Mouse (Mus musculus) stomach, embryonic 14.5 days (tissue): ENCODE measurements around the gene Tmem116. TPM values are rescaled to one million over a fixed set of nuclear protein-coding genes. Genes with fewer than 3 reads are reported as not detected.

Experiments used
- ATAC-seq: fragments of 200-750 bp; cut with Nextera tagmentation; 2 replicates; pipeline ENCODE4 v1.8.0; 2017; ENCODE audit warnings: low read depth, moderate TSS enrichment; ENCODE audit not compliant: insufficient number of reproducible peaks, insufficient read depth, low FRiP score
- H3K27ac ChIP-seq: fragments of 300-500 bp; sonication (generic); 2 replicates; pipeline ENCODE4 v1.5.1; 2014; ENCODE audit warnings: mild to moderate bottlenecking, low read length, moderate library complexity, mixed read lengths
- H3K27me3 ChIP-seq: fragments of 300-500 bp; sonication (generic); 2 replicates; pipeline ENCODE4 v1.6.1; 2014; ENCODE audit warnings: low read length, control low read depth, mixed read lengths; ENCODE audit not compliant: control insufficient read depth, insufficient read depth
- H3K36me3 ChIP-seq: fragments of 300-500 bp; sonication (generic); 2 replicates; pipeline ENCODE4 v1.6.1; 2014; ENCODE audit warnings: mild to moderate bottlenecking, control low read depth, low read length, moderate library complexity, mixed read lengths; ENCODE audit not compliant: control insufficient read depth, insufficient read depth
- H3K4me1 ChIP-seq: fragments of 300-500 bp; sonication (generic); 2 replicates; pipeline ENCODE4 v1.6.1; 2014; ENCODE audit warnings: low read length, control low read depth, mixed read lengths; ENCODE audit not compliant: control insufficient read depth, insufficient read depth
- H3K4me2 ChIP-seq: fragments of 300-500 bp; sonication (generic); replicated peaks from 2 replicates; pipeline ENCODE4 v1.6.1; 2014; ENCODE audit warnings: low read depth, low read length, control low read depth
- H3K4me3 ChIP-seq: fragments of 300-500 bp; sonication (generic); 2 replicates; pipeline ENCODE4 v1.5.1; 2014; ENCODE audit warnings: low read depth, low read length, control low read depth
- H3K9ac ChIP-seq: fragments of 300-500 bp; sonication (generic); replicated peaks from 2 replicates; pipeline ENCODE4 v1.6.1; 2014; ENCODE audit warnings: low read depth, mild to moderate bottlenecking, control low read depth, low read length, moderate library complexity, mixed read lengths
- H3K9me3 ChIP-seq: fragments of 300-500 bp; sonication (generic); 2 replicates; pipeline ENCODE4 v1.6.1; 2016; ENCODE audit warnings: low read depth, low read length, control low read depth; ENCODE audit not compliant: control insufficient read depth
- WGBS: fragments of 180-500 bp; shearing (Covaris S2); extraction: QIAGEN DNeasy Blood & Tissue Kit; methylation state at CpG from one replicate; pipeline ENCODE4 v1.1.7; 2014; 5-methylcytosine and 5-hydroxymethylcytosine counted together
- polyA plus RNA-seq: library from polyadenylated mRNA; unstranded; fragments of >200 nt; fragmentation: Nextera tagmentation; extraction: Ambion mirVana; gene quantifications from 2 replicates; pipeline ENCODE4 v1.2.1, GENCODE M21; 2014

The Tmem116 gene
- polyA plus RNA-seq, 1 experiment from 2014 or later, result 3.2 TPM

DNA sequence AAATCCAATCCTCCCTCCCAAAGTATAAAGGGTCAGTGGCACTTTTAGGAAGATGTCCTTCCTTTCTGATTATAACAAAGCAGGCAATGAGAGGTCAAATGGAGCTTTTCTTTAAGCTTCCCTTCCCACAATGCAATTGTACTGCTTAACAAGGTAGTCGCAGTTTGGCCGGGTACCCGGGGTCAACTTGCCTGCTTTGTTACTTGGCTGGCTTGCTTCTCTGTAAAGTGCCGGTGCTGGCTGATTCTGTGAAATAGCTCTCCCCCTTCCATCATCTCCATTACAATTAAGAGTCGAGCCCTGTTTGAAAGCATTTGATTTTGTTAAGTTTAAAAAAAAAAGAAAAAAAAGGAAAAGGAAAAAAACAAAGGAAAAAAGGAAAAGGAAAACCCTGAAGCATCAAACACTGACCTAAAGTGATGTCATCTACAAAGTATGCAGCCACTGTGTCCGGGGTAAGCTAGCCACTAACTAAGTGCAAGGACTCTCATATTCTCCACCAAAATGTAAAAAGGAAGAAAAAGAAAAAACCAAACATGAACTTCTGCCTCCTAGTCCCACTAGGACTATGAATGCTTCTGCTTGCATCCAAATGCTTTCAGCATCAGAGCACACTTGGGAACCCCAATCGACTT, 85.3 kb downstream of the Tmem116 start:
- no peaks in the 10 kb centered on the region for H3K9me3 ChIP-seq
- H3K4me1 ChIP-seq, result no peaks in the 10 kb centered on the region
- no peaks in the 10 kb centered on the region for H3K27me3 ChIP-seq
- no peak for ATAC-seq
- H3K9ac ChIP-seq, result no peak overlapping the region
- H3K4me3 ChIP-seq, result no peak overlapping the region
- peaks cover 42% of the 10 kb centered on the region for H3K36me3 ChIP-seq
- H3K27ac ChIP-seq, result no peak overlapping the region
- WGBS, result 73% methylated on average over 7 of the region's 7 CpGs
- no peak overlapping the region for H3K4me2 ChIP-seq

DNA sequence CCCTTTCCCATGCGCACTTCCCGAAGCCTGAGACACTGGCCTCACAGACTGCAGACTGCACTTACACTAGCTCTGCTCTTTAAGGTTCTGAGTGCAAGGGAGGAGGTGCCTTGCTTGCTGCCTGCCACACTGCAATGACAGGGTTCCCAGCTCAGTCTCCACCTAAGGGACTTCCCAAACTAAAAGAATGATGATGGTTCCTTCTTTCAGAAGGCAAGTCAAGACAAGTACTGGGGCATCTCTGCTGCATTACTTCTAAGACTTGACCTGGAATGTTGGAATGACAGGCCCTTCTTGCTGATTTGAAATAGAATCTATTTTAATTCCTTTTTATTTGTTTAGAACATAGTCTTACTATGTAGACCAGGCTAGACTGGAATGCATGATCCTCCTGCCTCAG, 85.9 kb downstream of the Tmem116 start:
- H3K36me3 ChIP-seq, result peaks cover 37% of the 10 kb centered on the region

DNA sequence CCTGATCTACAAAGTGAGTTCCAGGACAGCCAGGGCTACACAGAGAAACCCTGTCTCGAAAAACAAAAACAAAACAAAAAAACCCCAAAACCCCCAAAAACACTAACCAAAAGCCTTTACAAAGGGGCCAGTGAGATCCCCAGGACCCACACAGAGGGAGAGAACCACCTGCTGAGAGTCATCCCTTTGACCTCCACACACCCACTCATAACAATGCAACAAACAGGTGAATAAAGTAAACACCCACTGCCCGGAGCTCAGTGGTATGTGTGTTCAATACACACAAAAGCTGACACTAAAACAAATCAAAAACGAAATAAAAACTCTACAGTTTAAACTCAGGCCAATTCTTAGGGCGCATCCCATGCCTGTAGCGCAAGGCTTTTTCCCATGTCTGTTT, 88.4 kb downstream of the Tmem116 start:
- H3K9ac ChIP-seq, result no peak overlapping the region
- peaks cover 22% of the 10 kb centered on the region for H3K36me3 ChIP-seq
- WGBS, result 90% methylated on average over 5 of the region's 5 CpGs
- no peak overlapping the region for H3K4me3 ChIP-seq
- peaks cover 10% of the 10 kb centered on the region for H3K4me1 ChIP-seq
- no peaks in the 10 kb centered on the region for H3K9me3 ChIP-seq
- no peaks in the 10 kb centered on the region for H3K27me3 ChIP-seq
- H3K4me2 ChIP-seq, result no peak overlapping the region
- ATAC-seq, result no peak
- H3K27ac ChIP-seq, result no peak overlapping the region

More for the DNA sequence above, 85.9 kb downstream of the Tmem116 start:
- Histone ChIP-seq H3K4me3 (no peak overlapping the region), H3K27me3 (no peaks in the 10 kb centered on the region), H3K9me3 (no peaks in the 10 kb centered on the region), H3K4me1 (no peaks in the 10 kb centered on the region), H3K27ac (no peak overlapping the region), H3K4me2 (no peak overlapping the region), H3K9ac (no peak overlapping the region)
- WGBS, result 85% methylated on average over 2 of the region's 2 CpGs
- ATAC-seq, result no peak

DNA sequence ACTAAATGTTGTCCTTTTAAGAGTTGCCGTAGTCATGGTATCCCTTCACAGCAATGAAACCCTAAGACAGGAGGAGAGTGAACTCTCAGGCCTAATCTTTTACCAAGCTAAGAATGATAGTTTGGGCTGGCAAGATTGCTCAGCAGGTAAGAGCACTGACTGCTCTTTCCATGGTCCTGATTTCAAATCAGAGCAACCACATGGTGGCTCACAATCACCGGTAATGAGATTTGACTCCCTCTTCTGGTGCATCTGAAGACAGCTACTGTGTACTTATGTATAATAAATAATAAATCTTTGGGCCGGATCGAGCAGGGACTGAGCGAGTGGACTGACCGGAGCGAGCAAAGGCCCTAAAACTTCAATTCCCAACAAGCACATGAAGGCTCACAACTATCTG, 89.5 kb downstream of the Tmem116 start:
- no peak for ATAC-seq
- peaks cover 10% of the 10 kb centered on the region for H3K4me1 ChIP-seq
- no peaks in the 10 kb centered on the region for H3K9me3 ChIP-seq
- H3K27ac ChIP-seq, result no peak overlapping the region
- H3K4me2 ChIP-seq, result no peak overlapping the region
- no peak overlapping the region for H3K9ac ChIP-seq
- H3K36me3 ChIP-seq, result peaks cover 11% of the 10 kb centered on the region
- 81% methylated on average over 7 of the region's 7 CpGs for WGBS
- H3K27me3 ChIP-seq, result no peaks in the 10 kb centered on the region
- H3K4me3 ChIP-seq, result no peak overlapping the region

DNA sequence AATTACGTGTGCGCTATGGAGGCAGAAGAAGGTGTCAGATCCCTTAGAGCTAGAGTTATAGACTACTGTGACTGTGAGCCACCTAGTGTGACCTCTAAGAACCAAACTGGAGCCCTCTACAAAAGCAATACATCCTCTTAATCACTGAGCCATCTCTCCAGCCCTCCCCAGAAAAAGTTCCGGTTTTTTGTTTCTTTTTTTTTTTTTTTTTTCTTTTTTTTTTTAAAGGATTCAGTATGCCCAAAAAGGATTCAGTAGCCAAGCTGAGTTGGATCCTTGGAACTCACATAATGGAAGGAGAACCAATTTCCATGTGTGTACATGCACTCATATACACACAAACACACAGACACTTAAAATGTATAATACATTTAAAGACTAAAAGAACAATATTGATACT, 91.7 kb downstream of the Tmem116 start:
- no peak overlapping the region for H3K27ac ChIP-seq
- H3K4me1 ChIP-seq, result peaks cover 10% of the 10 kb centered on the region
- ATAC-seq, result no peak
- H3K4me2 ChIP-seq, result no peak overlapping the region
- no peaks in the 10 kb centered on the region; the same call in 1 of the 2 replicates for H3K36me3 ChIP-seq
- WGBS, result 74% methylated on average over 3 of the region's 3 CpGs
- H3K9me3 ChIP-seq, result no peaks in the 10 kb centered on the region
- no peaks in the 10 kb centered on the region for H3K27me3 ChIP-seq
- H3K9ac ChIP-seq, result no peak overlapping the region
- H3K4me3 ChIP-seq, result no peak overlapping the region

DNA sequence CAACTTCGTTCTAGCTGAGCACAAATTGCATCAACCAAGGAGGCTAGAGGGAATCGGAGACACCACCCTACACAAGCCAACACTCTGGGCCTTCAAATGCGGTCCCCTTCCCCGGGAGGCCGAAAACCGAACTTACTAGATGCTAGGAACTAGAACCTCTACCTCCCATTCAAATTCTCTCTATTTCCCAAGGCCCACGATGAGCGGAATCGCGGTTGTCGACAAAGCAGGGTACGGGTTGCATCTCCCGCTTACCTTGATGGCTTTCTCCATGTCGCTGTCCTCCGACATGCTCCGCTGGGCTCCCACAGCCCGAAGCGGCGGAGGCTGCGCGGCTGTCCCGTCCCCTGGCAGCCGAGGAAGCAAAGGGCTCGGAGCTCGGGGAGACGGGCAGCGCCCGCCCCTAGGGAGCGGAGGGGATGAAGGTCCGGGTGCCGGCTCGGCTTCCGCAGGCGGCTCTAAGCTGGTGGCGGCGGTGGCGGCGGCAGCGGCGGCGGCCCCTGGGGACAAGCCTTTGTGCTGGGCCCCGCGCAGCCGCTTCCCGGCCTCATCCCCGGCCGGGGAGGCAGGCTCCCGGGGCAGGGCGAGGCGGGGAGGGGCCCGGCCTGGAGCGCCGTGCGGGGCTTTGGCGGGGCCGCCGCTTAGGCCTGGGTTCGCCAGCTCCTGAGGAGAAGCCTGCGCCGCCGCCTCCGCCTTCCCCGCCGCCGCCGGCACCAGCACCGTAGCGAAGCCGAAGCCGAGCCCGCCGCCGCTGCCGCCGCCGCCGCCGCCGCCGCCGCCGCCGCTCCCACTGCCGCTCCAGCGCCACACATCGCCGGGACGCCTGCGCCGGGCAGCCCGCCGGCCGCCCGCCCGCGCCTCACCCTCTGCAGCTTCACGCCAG, 93.5 kb downstream of the Tmem116 start, which contains the start of the genes Adam1a and Gm42878:
TSS of gene Adam1a (minus strand) at position 573 of the 883 bp plus-strand sequence.
TSS of gene Gm42878 (minus strand) at position 573 of the 883 bp plus-strand sequence.
- Histone ChIP-seq H3K4me1 (peaks cover 10% of the 10 kb centered on the region), H3K9ac (peak within 1 kb of the TSS; percentile 99), H3K9me3 (no peaks in the 10 kb centered on the region), H3K36me3 (no peaks in the 10 kb centered on the region), H3K27me3 (no peaks in the 10 kb centered on the region), H3K4me2 (peak within 1 kb of the TSS; percentile 96), H3K4me3 (peak within 1 kb of the TSS; percentile 100), H3K27ac (peak within 1 kb of the TSS; percentile 87)
- ATAC-seq, result peak; percentile 56
- WGBS, result 1% methylated on average over 36 of the region's 97 CpGs

DNA sequence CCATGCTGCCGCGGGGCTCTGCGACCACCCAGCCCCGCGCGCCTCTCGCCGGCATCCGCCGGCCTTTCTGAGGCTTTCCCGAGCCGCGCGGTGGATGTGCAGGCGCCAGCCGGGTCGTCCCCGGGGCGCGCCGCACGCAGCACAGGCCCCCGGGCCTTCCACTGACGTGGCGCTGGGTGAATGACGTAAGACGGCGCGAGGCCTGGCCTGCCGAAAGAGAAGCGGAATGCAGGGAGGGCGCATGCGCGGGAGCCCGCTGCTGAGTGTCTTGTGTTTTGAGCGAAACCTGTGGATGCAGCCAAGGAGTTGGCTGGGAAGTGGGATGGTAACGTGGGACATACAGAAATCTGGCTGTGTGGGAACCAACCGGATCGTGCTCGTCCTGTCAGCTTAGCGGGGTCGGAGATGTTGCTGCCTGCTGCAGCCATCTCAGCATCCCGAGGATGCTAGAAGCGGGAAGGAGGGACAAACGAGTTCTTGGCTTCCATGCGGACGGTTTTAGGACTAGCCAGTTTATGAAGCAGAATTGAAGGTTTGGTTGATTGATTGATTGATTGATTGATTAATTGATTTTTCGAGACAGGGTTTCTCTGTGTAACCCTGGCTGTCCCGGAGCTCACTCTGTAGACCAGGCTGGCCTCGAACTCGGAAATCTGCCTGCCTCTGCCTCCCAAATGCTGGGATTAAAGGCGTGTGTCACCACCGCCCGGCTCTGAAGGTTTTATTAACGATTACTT, 94.3 kb downstream of the Tmem116 start, which contains the start of gene Mapkapk5:
TSS of gene Mapkapk5 (minus strand) at position 113 of the 737 bp plus-strand sequence.
- ATAC-seq, result peak; percentile 95
- Histone ChIP-seq H3K27me3 (no peaks in the 10 kb centered on the region), H3K36me3 (no peaks in the 10 kb centered on the region), H3K4me3 (peak within 1 kb of the TSS; percentile 100), H3K9ac (peak within 1 kb of the TSS; percentile 99), H3K4me1 (peaks cover 10% of the 10 kb centered on the region), H3K9me3 (no peaks in the 10 kb centered on the region), H3K27ac (peak within 1 kb of the TSS; percentile 87), H3K4me2 (peak within 1 kb of the TSS; percentile 96)
- 1% methylated on average over 55 of the region's 55 CpGs for WGBS

DNA sequence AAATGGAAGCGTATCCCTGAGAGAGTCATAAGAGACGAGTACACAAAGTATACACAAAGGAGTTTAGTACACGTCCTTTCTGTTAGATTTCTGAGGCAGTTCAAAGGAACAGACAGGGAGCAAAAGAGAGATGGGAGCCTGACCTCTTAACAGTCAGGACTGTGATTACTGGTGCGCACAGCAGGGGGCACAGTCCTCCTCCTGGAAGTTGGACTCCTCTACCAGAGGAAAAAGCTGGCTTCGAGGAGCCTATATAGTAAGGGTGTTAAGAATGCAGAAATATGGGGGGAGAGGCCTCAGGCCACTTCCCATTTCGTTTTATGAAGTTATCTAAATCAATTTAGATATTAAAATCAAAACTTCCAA, 94.8 kb downstream of the Tmem116 start:
- Histone ChIP-seq H3K36me3 (no peaks in the 10 kb centered on the region), H3K27ac (peak overlapping the region; percentile 87; the same call in 1 of the 2 replicates), H3K9ac (peak overlapping the region; percentile 99), H3K27me3 (no peaks in the 10 kb centered on the region), H3K4me3 (peak overlapping the region; percentile 100), H3K4me1 (peaks cover 10% of the 10 kb centered on the region), H3K4me2 (peak overlapping the region; percentile 52), H3K9me3 (no peaks in the 10 kb centered on the region)
- WGBS, result 22% methylated on average over 6 of the region's 6 CpGs
- ATAC-seq, result no peak
